Mouse (Mus musculus) right cerebral cortex, postnatal 10 days (tissue): ENCODE data around the gene Gm6205.
"Not testable (repeated sequence)": the region's sequence is repeated elsewhere in the genome, so short reads cannot be mapped to it uniquely, and the experiment has no call there.

Experiments used
- DNase-seq, 2 experiments: peaks; one replicate each; pipeline ENCODE4 v3.0.0; 2021; ENCODE audit warnings: low spot score in 2 of 2

The Gm6205 gene

GRCm38 (mm10) chr5:94648082-94648481, at the start of gene Gm6205:
Gene Gm6205 (plus strand): TSS chr5:94648382.
- not testable (repeated sequence) for DNase-seq

GRCm38 (mm10) chr5:94616242-94616641, 31.9 kb upstream of the Gm6205 start, which contains the start of gene Gm3147:
Gene Gm3147 (minus strand): TSS chr5:94616342.
- DNase-seq = not testable (repeated sequence)

DNA sequence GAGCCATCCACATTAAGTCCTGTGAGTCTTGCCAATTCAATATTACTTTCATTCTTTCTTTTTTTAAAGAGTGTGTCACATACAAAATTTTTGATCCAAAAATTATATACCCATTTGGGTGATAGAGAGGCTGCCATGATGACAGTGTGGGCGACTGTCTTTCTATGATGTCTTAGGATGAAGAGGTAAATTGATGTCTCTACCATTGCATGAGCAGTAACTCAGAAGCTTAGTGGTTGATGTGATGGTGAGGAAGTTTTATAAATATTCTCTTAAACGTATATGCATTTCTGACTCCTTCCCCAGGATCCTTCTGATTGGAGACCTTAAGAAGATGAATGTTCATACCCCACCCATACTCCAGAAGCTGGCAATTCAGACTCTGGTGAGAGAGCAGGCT, 24.5 kb upstream of the Gm6205 start, which contains the start of gene Gm6509:
Gene Gm6509 (plus strand): TSS at position 301 of the 400 bp plus-strand sequence.
- not testable (repeated sequence) for DNase-seq
